Mouse (Mus musculus) midbrain, embryonic 10.5 days (tissue): Measurements from ENCODE around the gene Colgalt1. TPM values are rescaled to one million over a fixed set of nuclear protein-coding genes. Genes with fewer than 3 reads are reported as not detected.

ENCODE experiments used
- DNase-seq: peaks from one replicate; pipeline ENCODE4 v3.0.0-alpha.2; 2017; ENCODE audit warnings: low spot score
- H3K27ac ChIP-seq: fragments of 300-500 bp; sonication (generic); replicated peaks from 2 replicates; pipeline ENCODE4 v1.5.1; 2016; ENCODE audit warnings: mild to moderate bottlenecking
- H3K27me3 ChIP-seq: fragments of 300-500 bp; sonication (generic); 2 replicates; pipeline ENCODE4 v1.6.1; 2016; ENCODE audit warnings: low read depth, mild to moderate bottlenecking; ENCODE audit not compliant: poor library complexity, severe bottlenecking
- H3K36me3 ChIP-seq: fragments of 300-500 bp; sonication (generic); 2 replicates; pipeline ENCODE4 v1.6.1; 2016; ENCODE audit warnings: mild to moderate bottlenecking, moderate library complexity
- H3K4me1 ChIP-seq: fragments of 300-500 bp; sonication (generic); 2 replicates; pipeline ENCODE4 v1.6.1; 2016
- H3K4me3 ChIP-seq: fragments of 300-500 bp; sonication (generic); 2 replicates; pipeline ENCODE4 v1.5.1; 2016; ENCODE audit warnings: mild to moderate bottlenecking, moderate library complexity
- H3K9me3 ChIP-seq: fragments of 300-500 bp; sonication (generic); replicated peaks from 2 replicates; pipeline ENCODE4 v1.6.1; 2016; ENCODE audit warnings: mild to moderate bottlenecking
- WGBS: fragments of 180-500 bp; shearing (Covaris S2); methylation state at CpG from one replicate; pipeline ENCODE4 v1.1.7; 2016; 5-methylcytosine and 5-hydroxymethylcytosine counted together
- polyA plus RNA-seq: library from polyadenylated mRNA; unstranded; fragments of >200 nt; fragmentation: Nextera tagmentation; extraction: Ambion mirVana; gene quantifications from 2 replicates; pipeline ENCODE4 v1.2.1, GENCODE M21; 2016

Gene Colgalt1
- polyA plus RNA-seq, 1 experiment from 2014 or later: 51.2 TPM

GRCm38 (mm10) chr8:71637149-71638095, 26.6 kb downstream of the Colgalt1 start:
- peaks cover 15% of the 10 kb centered on the region for H3K9me3 ChIP-seq
- H3K4me3 ChIP-seq: no peak overlapping the region
- DNase-seq: no peak
- no peaks in the 10 kb centered on the region; the same call in 1 of the 2 replicates for H3K36me3 ChIP-seq
- 65% methylated on average over 8 of the region's 8 CpGs for WGBS
- H3K27me3 ChIP-seq: peaks cover 59% of the 10 kb centered on the region
- peaks cover 17% of the 10 kb centered on the region for H3K4me1 ChIP-seq
- H3K27ac ChIP-seq: no peak overlapping the region

GRCm38 (mm10) chr8:71638321-71638720, 27.5 kb downstream of the Colgalt1 start:
- Histone ChIP-seq H3K9me3 (peaks cover 6% of the 10 kb centered on the region), H3K36me3 (no peaks in the 10 kb centered on the region), H3K4me3 (no peak overlapping the region), H3K27ac (no peak overlapping the region), H3K4me1 (peaks cover 16% of the 10 kb centered on the region), H3K27me3 (peaks cover 50% of the 10 kb centered on the region)
- WGBS: 74% methylated on average over 6 of the region's 6 CpGs
- DNase-seq: no peak

GRCm38 (mm10) chr8:71639318-71639717, 28.5 kb downstream of the Colgalt1 start:
- no peak for DNase-seq
- Histone ChIP-seq H3K36me3 (no peaks in the 10 kb centered on the region), H3K27me3 (peaks cover 40% of the 10 kb centered on the region), H3K27ac (no peak overlapping the region), H3K9me3 (no peaks in the 10 kb centered on the region), H3K4me1 (peaks cover 6% of the 10 kb centered on the region), H3K4me3 (no peak overlapping the region)
- WGBS: 95% methylated on average over 4 of the region's 4 CpGs

GRCm38 (mm10) chr8:71645510-71645909, 34.7 kb downstream of the Colgalt1 start:
- WGBS: 84% methylated on average over 9 of the region's 9 CpGs

GRCm38 (mm10) chr8:71654600-71654999, 43.8 kb downstream of the Colgalt1 start:
- Histone ChIP-seq H3K9me3 (no peaks in the 10 kb centered on the region), H3K27me3 (peaks cover 82% of the 10 kb centered on the region), H3K27ac (no peak overlapping the region; the same call in 1 of the 2 replicates), H3K36me3 (no peaks in the 10 kb centered on the region), H3K4me1 (peaks cover 17% of the 10 kb centered on the region), H3K4me3 (peak overlapping the region; percentile 43)
- WGBS: 2% methylated on average over 24 of the region's 24 CpGs
- DNase-seq: no peak

More at GRCm38 (mm10) chr8:71645510-71645909, 34.7 kb downstream of the Colgalt1 start:
- Histone ChIP-seq H3K4me1 (no peaks in the 10 kb centered on the region), H3K27ac (no peak overlapping the region), H3K4me3 (no peak overlapping the region), H3K9me3 (no peaks in the 10 kb centered on the region), H3K36me3 (no peaks in the 10 kb centered on the region), H3K27me3 (no peaks in the 10 kb centered on the region; the same call in none of the 2 replicates)
- no peak for DNase-seq

- Histone ChIP-seq H3K9me3 (no peaks in the 10 kb centered on the region), H3K4me1 (peaks cover 24% of the 10 kb centered on the region), H3K4me3 (no peak overlapping the region), H3K27me3 (peaks cover 100% of the 10 kb centered on the region), H3K27ac (no peak overlapping the region), H3K36me3 (no peaks in the 10 kb centered on the region)
- DNase-seq: no peak
- WGBS: 22% methylated on average over 9 of the region's 9 CpGs
Observed at GRCm38 (mm10) chr8:71657816-71658215, 47.0 kb downstream of the Colgalt1 start.

- H3K9me3 ChIP-seq: no peaks in the 10 kb centered on the region
Observed at GRCm38 (mm10) chr8:71658515-71659049, 47.8 kb downstream of the Colgalt1 start.

GRCm38 (mm10) chr8:71659751-71660150, 49.0 kb downstream of the Colgalt1 start:
- Histone ChIP-seq H3K4me3 (no peak overlapping the region), H3K27me3 (peaks cover 100% of the 10 kb centered on the region), H3K36me3 (no peaks in the 10 kb centered on the region), H3K4me1 (peaks cover 21% of the 10 kb centered on the region), H3K9me3 (no peaks in the 10 kb centered on the region), H3K27ac (no peak overlapping the region)
- WGBS: 86% methylated on average over 1 of the region's 1 CpGs
- no peak for DNase-seq

More at GRCm38 (mm10) chr8:71658515-71659049, 47.8 kb downstream of the Colgalt1 start:
- Histone ChIP-seq H3K27me3 (peaks cover 100% of the 10 kb centered on the region), H3K4me3 (no peak overlapping the region), H3K27ac (no peak overlapping the region), H3K4me1 (peaks cover 24% of the 10 kb centered on the region), H3K36me3 (no peaks in the 10 kb centered on the region)
- WGBS: 31% methylated on average over 17 of the region's 17 CpGs
- no peak for DNase-seq

- peaks cover 96% of the 10 kb centered on the region for H3K27me3 ChIP-seq
- no peaks in the 10 kb centered on the region for H3K9me3 ChIP-seq
- no peak overlapping the region for H3K4me3 ChIP-seq
- WGBS: 8% methylated on average over 36 of the region's 36 CpGs
- no peak overlapping the region for H3K27ac ChIP-seq
- H3K36me3 ChIP-seq: no peaks in the 10 kb centered on the region
- peak; percentile 86 for DNase-seq
- peaks cover 22% of the 10 kb centered on the region for H3K4me1 ChIP-seq
Observed at GRCm38 (mm10) chr8:71660325-71661120, 49.7 kb downstream of the Colgalt1 start.

GRCm38 (mm10) chr8:71665331-71666130, 54.7 kb downstream of the Colgalt1 start:
- peak overlapping the region; percentile 44 for H3K4me3 ChIP-seq
- H3K27ac ChIP-seq: peak overlapping the region; percentile 81
- WGBS: 5% methylated on average over 22 of the region's 22 CpGs
- peak; percentile 91 for DNase-seq
- peaks cover 92% of the 10 kb centered on the region for H3K27me3 ChIP-seq
- peaks cover 56% of the 10 kb centered on the region for H3K4me1 ChIP-seq
- H3K9me3 ChIP-seq: no peaks in the 10 kb centered on the region
- H3K36me3 ChIP-seq: no peaks in the 10 kb centered on the region

- no peak for DNase-seq
- peak overlapping the region; percentile 17; the same call in 1 of the 2 replicates for H3K27ac ChIP-seq
- H3K36me3 ChIP-seq: no peaks in the 10 kb centered on the region
- no peak overlapping the region for H3K4me3 ChIP-seq
- H3K27me3 ChIP-seq: peaks cover 87% of the 10 kb centered on the region
- H3K4me1 ChIP-seq: peaks cover 66% of the 10 kb centered on the region
- H3K9me3 ChIP-seq: no peaks in the 10 kb centered on the region
- WGBS: 30% methylated on average over 1 of the region's 1 CpGs
Observed at GRCm38 (mm10) chr8:71666855-71667254, 56.1 kb downstream of the Colgalt1 start.

GRCm38 (mm10) chr8:71667256-71667655, 56.5 kb downstream of the Colgalt1 start:
- WGBS: 54% methylated on average over 5 of the region's 5 CpGs
- Histone ChIP-seq H3K4me1 (peaks cover 70% of the 10 kb centered on the region), H3K9me3 (no peaks in the 10 kb centered on the region), H3K27me3 (peaks cover 87% of the 10 kb centered on the region), H3K36me3 (no peaks in the 10 kb centered on the region), H3K4me3 (peak overlapping the region; percentile 29; the same call in 1 of the 2 replicates), H3K27ac (peak overlapping the region; percentile 17)
- DNase-seq: no peak
